ENCODE assay signal across 14 mouse cellular contexts in genomic region chr11:98449419-98449818, GRCm38 (mm10). TPM values are rescaled to one million over a fixed set of nuclear protein-coding genes. Genes with fewer than 3 reads are reported as not detected.
DNase-seq lines count a peak whose midpoint lies in the region; ATAC-seq and TF ChIP-seq lines count a peak whose summit lies in the region.
"Had no signal": no experiment of that assay in that cellular context is flagged by ENCODE, and none has a peak within 500 bp of the region (broad histone marks: within the 10 kb centered on the region; RNA-seq: fewer than 3 reads in every experiment).

No protein-coding gene starts in this region.

- DNase-seq in cerebellum, postnatal 14 days: peak; percentile 14 to 39
- DNase-seq in cerebellum, adult 11 months: no peak
- peak; percentile 48 for DNase-seq in kidney, adult 9 months
- no peak for DNase-seq in liver, embryonic 14.5 days (ENCODE audit: low read depth in 3 of 3, low spot score in 3 of 3)
- no peak for DNase-seq in left cerebral cortex, adult 2 months (ENCODE audit: extremely low spot score in 1 of 2, low spot score in 2 of 2)
- DNase-seq: embryo, embryonic 11 days; gastrocnemius, postnatal 10 days had no signal

- no peak overlapping the region for H3K27ac ChIP-seq in liver, embryonic 14.5 days
- H3K27ac ChIP-seq in left cerebral cortex, adult 2 months: no peak overlapping the region
- H3K27ac ChIP-seq: forebrain, embryonic 12.5 days; hindbrain, embryonic 15.5 days had no signal

- H3K4me2 ChIP-seq in liver, embryonic 14.5 days (ENCODE audit: low read depth): peak overlapping the region; percentile 50
- H3K4me2 ChIP-seq: forebrain, embryonic 12.5 days; heart, embryonic 12.5 days; hindbrain, embryonic 15.5 days; midbrain, embryonic 11.5 days had no signal

- 57% methylated on average over 3 of the region's 3 CpGs for WGBS in liver, embryonic 14.5 days (ENCODE audit: insufficient replicate concordance)

- no peak for TF ChIP-seq EP300 in liver, embryonic 14.5 days (IDR thresholded peaks at IDR 0.05; ENCODE audit: low read depth)

- no peak overlapping the region for H3K9ac ChIP-seq in liver, embryonic 14.5 days (replicated peaks)
- H3K9ac ChIP-seq: forebrain, embryonic 12.5 days; heart, embryonic 12.5 days; hindbrain, embryonic 15.5 days had no signal

- H3K4me3 ChIP-seq in E14TG2a.4 (replicated peaks; ENCODE audit: low read length): peak overlapping the region; percentile 82
- 0 out of 4 replicates have a peak overlapping the region, but pooled peaks of 1 of the 2 experiments have one; percentile 34 for H3K4me3 ChIP-seq in liver, embryonic 14.5 days (ENCODE audit: insufficient read depth in 1 of 2, low read depth in 2 of 2, low read length in 2 of 2)
- no peak overlapping the region for H3K4me3 ChIP-seq in left cerebral cortex, adult 2 months
- H3K4me3 ChIP-seq: forebrain, embryonic 12.5 days; heart, embryonic 12.5 days; hindbrain, embryonic 15.5 days had no signal

- no peak for ATAC-seq in liver, embryonic 14.5 days (ENCODE audit: insufficient read depth)
- ATAC-seq in megakaryocyte, adult 5-6 weeks (ENCODE audit: poor library complexity, severe bottlenecking): no peak
- ATAC-seq in megakaryocyte progenitor cell, adult 5-6 weeks (replicated peaks; ENCODE audit: poor library complexity): no peak

- TF ChIP-seq CTCF in E14TG2a.4 (conservative IDR thresholded peaks at IDR 0.05; ENCODE audit: low read length): no peak
- no peak for TF ChIP-seq CTCF in liver, embryonic 14.5 days (IDR thresholded peaks at IDR 0.05; ENCODE audit: low read depth)
- no peak for TF ChIP-seq CTCF in left cerebral cortex, adult 2 months (IDR thresholded peaks at IDR 0.05)

- intact Hi-C loops in left cerebral cortex, adult 2 months (cut with DNase I): no loop called here

- H3K36me3 ChIP-seq in E14TG2a.4 (ENCODE audit: insufficient read depth, low read length): peaks cover 43% of the 10 kb centered on the region
- no peaks in the 10 kb centered on the region for H3K36me3 ChIP-seq in liver, embryonic 14.5 days (replicated peaks; ENCODE audit: control insufficient read depth, insufficient read depth, low read depth)
- H3K36me3 ChIP-seq: forebrain, embryonic 12.5 days; heart, embryonic 12.5 days; hindbrain, embryonic 15.5 days had no signal

- no peaks in the 10 kb centered on the region for H3K27me3 ChIP-seq in E14TG2a.4 (ENCODE audit: insufficient read depth, low read length)
- peaks cover 26% of the 10 kb centered on the region for H3K27me3 ChIP-seq in liver, embryonic 14.5 days (ENCODE audit: control insufficient read depth, insufficient read depth, low read length)

- H3K9me3 ChIP-seq in E14TG2a.4 (ENCODE audit: low read length): no peaks in the 10 kb centered on the region
- no peaks in the 10 kb centered on the region for H3K9me3 ChIP-seq in liver, embryonic 14.5 days (ENCODE audit: control insufficient read depth, low read length)
- H3K9me3 ChIP-seq: forebrain, embryonic 12.5 days; heart, embryonic 12.5 days; hindbrain, embryonic 15.5 days had no signal

- peaks cover 71% of the 10 kb centered on the region for H3K4me1 ChIP-seq in E14TG2a.4 (replicated peaks; ENCODE audit: low read depth, low read length)
- peaks cover 0 to 7% of the 10 kb centered on the region in 2 experiments; a peak in 2 of 4 replicates for H3K4me1 ChIP-seq in liver, embryonic 14.5 days (replicated peaks; ENCODE audit: control insufficient read depth in 2 of 2, insufficient read depth in 2 of 2, low read length in 1 of 2)

RNA-seq across cellular contexts. Expression of gene Grb7, which starts 3.2 kb away (rescaled TPM):
- 15.7 and 19.2 TPM in 2 replicates for polyA plus RNA-seq in liver, embryonic 14.5 days (2012; rRNA removed)
- polyA plus RNA-seq in liver, embryonic 14.5 days (2014; fragmentation: Nextera tagmentation; extraction: Ambion mirVana): 14.1 and 14.9 TPM in 2 replicates
- total RNA-seq in megakaryocyte, adult 5-6 weeks (2015): not detected in 2 replicates
- not detected in 2 replicates for total RNA-seq in megakaryocyte, adult 5-6 weeks (2017)
- total RNA-seq in megakaryocyte progenitor cell, adult 5-6 weeks (2015): not detected in 2 replicates
- total RNA-seq in megakaryocyte progenitor cell, adult 5-6 weeks (2017): not detected in 2 replicates
- 1 to 10 TPM; 2.0 to 2.5 TPM for total RNA-seq in left cerebral cortex, adult 2 months (2021)

RNA-seq across cellular contexts. Expression of gene Mien1, which starts 10.6 kb away (rescaled TPM):
- 21.6 and 31.1 TPM in 2 replicates for polyA plus RNA-seq in liver, embryonic 14.5 days (2012; rRNA removed)
- 58.5 and 61.5 TPM in 2 replicates for polyA plus RNA-seq in liver, embryonic 14.5 days (2014; fragmentation: Nextera tagmentation; extraction: Ambion mirVana)
- 56.6 and 65.4 TPM in 2 replicates for total RNA-seq in megakaryocyte, adult 5-6 weeks (2015)
- total RNA-seq in megakaryocyte, adult 5-6 weeks (2017): 31.5 and 38.0 TPM in 2 replicates
- 42.0 and 43.2 TPM in 2 replicates for total RNA-seq in megakaryocyte progenitor cell, adult 5-6 weeks (2015)
- total RNA-seq in megakaryocyte progenitor cell, adult 5-6 weeks (2017): 24.8 and 31.5 TPM in 2 replicates
- total RNA-seq in left cerebral cortex, adult 2 months (2021): 100 to 1,000 TPM; 100 to 106 TPM

RNA-seq across cellular contexts. Expression of gene Erbb2, which starts 37.1 kb away (rescaled TPM):
- polyA plus RNA-seq in liver, embryonic 14.5 days (2012; rRNA removed): 1.1 and 1.2 TPM in 2 replicates
- polyA plus RNA-seq in liver, embryonic 14.5 days (2014; fragmentation: Nextera tagmentation; extraction: Ambion mirVana): 1.6 TPM in 2 replicates
- not detected in 2 replicates for total RNA-seq in megakaryocyte, adult 5-6 weeks (2015)
- 0.28 TPM in 1 of 2 replicates, not detected in the other for total RNA-seq in megakaryocyte, adult 5-6 weeks (2017)
- not detected in 2 replicates for total RNA-seq in megakaryocyte progenitor cell, adult 5-6 weeks (2015)
- total RNA-seq in megakaryocyte progenitor cell, adult 5-6 weeks (2017): not detected in 2 replicates
- 1 to 10 TPM; 1.8 to 1.9 TPM for total RNA-seq in left cerebral cortex, adult 2 months (2021)

RNA-seq across cellular contexts. Expression of gene Pgap3, which starts 49.1 kb away (rescaled TPM):
- 3.3 and 3.9 TPM in 2 replicates for polyA plus RNA-seq in liver, embryonic 14.5 days (2012; rRNA removed)
- polyA plus RNA-seq in liver, embryonic 14.5 days (2014; fragmentation: Nextera tagmentation; extraction: Ambion mirVana): 2.7 and 3.4 TPM in 2 replicates
- total RNA-seq in megakaryocyte, adult 5-6 weeks (2015): 2.1 and 3.3 TPM in 2 replicates
- 2.2 and 2.7 TPM in 2 replicates for total RNA-seq in megakaryocyte, adult 5-6 weeks (2017)
- total RNA-seq in megakaryocyte progenitor cell, adult 5-6 weeks (2015): 3.2 and 3.5 TPM in 2 replicates
- 1.2 and 2.3 TPM in 2 replicates for total RNA-seq in megakaryocyte progenitor cell, adult 5-6 weeks (2017)
- total RNA-seq in left cerebral cortex, adult 2 months (2021): 10 to 100 TPM; 10.2 to 11.9 TPM

Comparison
In these comparisons a context has a peak if more than half of its experiments do, and no peak if none do; other contexts are left out.
1. DNase-seq: peak in cerebellum, postnatal 14 days (2 of 2) and kidney, adult 9 months (single experiment); none in cerebellum, adult 11 months (single experiment), liver, embryonic 14.5 days (0 of 3) and left cerebral cortex, adult 2 months (0 of 2).